Mouse (Mus musculus): ENCODE measurements around the gene Mmd. TPM values are rescaled to one million over a fixed set of nuclear protein-coding genes. Genes with fewer than 3 reads are reported as not detected.
"Not testable (repeated sequence)": the region's sequence is repeated elsewhere in the genome, so short reads cannot be mapped to it uniquely, and the experiment has no call there.

The Mmd gene
- total RNA-seq, 2 experiments from 2014 or later, result 217 TPM

- not testable (repeated sequence) for DNase-seq (ENCODE audit: low spot score in 2 of 2)
Observed at GRCm38 (mm10) chr11:90281943-90282342, 32.7 kb downstream of the Mmd start.

DNA sequence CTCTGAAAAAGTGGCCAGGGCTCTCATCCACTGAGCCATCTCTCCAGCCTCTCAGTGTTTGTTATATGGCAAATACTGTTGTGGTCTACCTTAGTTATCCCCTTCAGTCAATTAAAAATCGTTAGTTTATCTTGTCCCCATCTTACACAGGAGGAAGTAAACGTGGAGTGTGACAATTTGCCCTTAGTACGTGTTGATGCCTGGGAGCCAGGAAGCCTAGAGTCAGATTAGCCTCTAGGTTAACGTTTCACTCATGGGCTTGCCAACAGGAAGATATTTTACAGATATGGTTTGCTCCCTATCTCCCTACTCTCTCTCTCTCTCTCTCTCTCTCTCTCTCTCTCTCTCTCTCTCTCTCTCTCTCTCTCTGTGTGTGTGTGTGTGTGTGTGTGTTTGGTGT is 33.9 kb downstream of the Mmd start:
- DNase-seq (ENCODE audit: low spot score in 2 of 2), result no peak

DNA sequence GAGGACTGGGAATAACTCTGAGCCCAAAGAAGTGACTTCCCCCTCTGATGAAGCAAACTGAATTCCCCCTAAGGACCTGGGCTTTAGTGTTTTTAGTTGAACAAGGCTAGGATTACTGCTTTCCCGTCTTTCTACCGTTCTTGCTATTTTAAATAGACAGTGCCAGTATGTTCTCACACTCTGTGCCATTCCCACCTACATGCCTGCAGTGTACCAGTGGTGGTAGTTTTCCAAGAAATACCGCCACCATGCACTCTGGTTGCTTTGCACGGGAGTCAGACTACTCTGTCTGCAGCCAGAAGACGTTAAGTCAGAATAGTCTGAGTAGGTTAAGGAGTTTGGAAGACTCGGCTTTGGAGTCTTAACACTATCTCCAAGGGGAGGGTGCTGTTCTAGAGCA is 34.3 kb downstream of the Mmd start:
- DNase-seq (ENCODE audit: low spot score in 2 of 2), result peak; percentile 51 to 74

DNA sequence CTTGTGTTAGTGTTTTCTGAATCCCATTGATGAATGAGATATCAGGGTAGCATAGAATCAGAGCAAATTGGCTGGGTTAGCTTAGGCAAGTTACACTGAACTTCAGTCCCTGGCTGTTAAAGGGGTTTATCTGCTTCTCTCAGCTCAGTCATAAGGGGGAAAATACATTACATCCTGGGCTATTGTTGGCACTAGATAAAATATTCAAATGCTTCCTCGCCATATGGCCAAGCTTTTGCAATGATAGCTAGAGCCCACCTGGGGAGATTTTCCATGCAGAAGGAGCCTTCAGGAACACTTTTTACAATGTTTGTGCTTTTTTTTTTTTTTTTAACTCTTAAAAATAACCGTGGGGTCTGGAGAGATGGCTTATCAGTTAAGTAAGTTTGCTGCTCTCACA is 34.8 kb downstream of the Mmd start:
- no peak for DNase-seq (ENCODE audit: low spot score in 2 of 2)

DNA sequence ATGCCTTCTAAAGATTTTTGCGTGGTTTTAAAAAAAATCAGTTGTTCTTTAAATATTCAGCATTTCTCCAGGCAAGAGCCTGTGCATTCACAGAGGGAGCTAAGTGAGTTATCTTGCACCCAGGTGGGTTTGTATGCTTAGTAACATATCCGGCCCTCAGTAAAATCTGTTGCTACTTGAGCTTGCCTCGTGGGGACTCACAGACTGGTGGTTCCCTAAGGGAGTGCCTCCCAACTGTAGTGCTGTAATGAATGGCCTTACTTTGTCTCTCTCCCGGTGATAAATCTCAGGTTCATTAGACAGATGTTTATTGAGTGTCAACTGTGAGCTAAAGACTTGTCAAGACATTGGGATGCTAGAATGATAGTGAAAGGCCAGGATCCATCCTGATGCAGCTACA is 35.4 kb downstream of the Mmd start:
- DNase-seq (ENCODE audit: low spot score in 2 of 2), result no peak

- DNase-seq (ENCODE audit: low spot score in 2 of 2), result no peak
Observed at GRCm38 (mm10) chr11:90286550-90287154, 37.4 kb downstream of the Mmd start.

DNA sequence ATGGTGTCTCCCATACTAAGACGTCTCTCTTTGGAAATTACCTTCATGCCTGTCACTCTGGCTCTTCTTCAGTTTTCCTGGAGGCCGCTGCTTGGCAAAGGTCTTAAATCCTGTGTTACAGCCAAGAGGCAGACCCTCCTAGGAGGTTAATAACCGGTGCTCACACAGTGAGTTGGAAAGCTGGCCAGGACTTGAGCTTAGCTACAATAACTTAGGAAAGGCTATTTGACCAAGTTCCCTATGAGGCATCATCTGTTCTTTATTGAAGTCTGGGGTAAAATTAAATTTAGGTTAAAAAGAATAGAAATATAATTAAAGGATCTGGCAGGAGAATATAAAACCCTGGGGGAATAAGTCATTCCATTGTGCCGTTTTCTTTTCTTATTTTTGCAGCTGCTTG is 41.9 kb downstream of the Mmd start:
- DNase-seq (ENCODE audit: low spot score in 2 of 2), result no peak

DNA sequence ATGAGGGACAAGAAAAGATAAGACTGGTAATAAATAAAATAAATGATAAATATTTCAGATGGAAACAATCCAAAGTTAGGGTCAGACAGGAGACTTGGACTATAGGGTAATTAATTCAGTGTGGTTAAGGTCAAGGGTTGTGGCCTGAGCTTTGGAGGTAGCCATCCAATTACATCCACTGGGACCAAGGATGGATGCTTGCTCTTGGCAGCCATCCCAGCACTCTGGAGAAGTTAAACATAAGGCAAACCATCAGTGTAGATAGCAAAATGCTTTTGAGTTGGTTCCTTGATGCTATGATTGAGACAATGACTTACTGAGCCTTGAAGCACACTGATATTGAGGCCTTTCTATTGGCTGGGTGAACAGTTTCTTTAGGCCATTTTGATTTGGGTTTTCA is 43.5 kb downstream of the Mmd start:
- no peak for DNase-seq (ENCODE audit: low spot score in 2 of 2)

GRCm38 (mm10) chr11:90294622-90295021 is 45.4 kb downstream of the Mmd start:
- no peak for DNase-seq (ENCODE audit: low spot score in 2 of 2)

DNA sequence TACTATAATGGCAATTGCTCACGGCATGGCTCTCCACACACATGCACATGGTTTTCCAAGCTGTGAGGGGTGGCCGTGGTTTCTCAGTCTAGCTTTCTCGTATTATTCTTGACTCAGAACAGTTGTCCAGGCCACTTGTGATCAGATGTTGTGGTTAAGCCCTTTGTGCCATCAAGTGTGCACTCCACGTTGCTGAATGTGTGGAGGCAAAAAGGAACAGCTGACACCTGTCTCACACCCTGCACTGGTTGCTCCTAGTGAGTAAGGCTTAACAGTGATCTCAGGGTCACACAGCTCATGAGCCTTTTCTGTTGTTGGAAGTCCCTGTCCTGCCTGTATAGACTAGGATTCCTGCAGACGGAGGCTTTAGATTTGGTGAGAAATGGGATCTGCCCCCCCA is 56.8 kb downstream of the Mmd start:
- no peak for DNase-seq (ENCODE audit: low spot score in 2 of 2)

- peak; percentile 44 for DNase-seq (ENCODE audit: low spot score in 2 of 2)
Observed at GRCm38 (mm10) chr11:90306993-90307392, 57.7 kb downstream of the Mmd start.

DNA sequence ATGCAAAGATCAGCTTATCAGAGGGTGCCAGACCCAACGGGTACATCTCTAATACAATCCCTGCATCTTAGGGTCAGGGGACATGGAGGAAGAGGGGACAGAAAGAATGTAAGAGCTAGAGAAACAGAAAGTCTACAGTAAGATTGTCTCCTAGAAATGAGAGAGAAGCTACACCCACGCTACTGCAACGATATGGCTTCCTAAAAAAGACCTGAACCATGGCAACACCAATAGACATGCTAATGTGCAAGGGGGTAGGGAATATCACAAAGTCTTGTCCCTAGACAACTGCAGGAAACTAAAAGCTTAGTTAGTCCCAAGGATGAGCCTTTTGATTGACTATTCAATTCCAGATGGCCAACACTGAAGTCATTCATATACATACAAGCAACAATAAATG is 65.3 kb downstream of the Mmd start:
- no peak for DNase-seq (ENCODE audit: low spot score in 2 of 2)

DNA sequence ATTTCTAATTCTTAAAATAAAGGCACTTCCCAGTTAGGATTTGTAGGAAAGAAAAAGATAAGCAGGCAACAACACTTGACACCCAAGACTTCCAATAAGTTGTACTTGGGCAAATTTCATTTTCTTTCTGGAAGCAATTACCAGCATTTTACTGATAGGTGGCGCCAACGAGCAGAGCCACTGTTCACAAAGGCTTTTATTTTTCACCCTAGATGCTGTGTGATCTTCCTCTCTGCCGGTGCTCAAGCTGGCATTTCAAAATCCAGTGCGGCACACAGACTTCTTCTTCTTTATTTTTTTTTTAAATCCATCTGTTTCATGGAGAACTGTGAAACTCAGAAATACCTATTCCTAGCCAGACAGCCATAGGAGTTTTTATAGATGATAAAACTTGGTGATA is 68.2 kb downstream of the Mmd start:
- DNase-seq (ENCODE audit: low spot score in 2 of 2), result peak; percentile 70 to 71

- no peak for DNase-seq (ENCODE audit: low spot score in 2 of 2)
Observed at GRCm38 (mm10) chr11:90320922-90321321, 71.7 kb downstream of the Mmd start.

DNA sequence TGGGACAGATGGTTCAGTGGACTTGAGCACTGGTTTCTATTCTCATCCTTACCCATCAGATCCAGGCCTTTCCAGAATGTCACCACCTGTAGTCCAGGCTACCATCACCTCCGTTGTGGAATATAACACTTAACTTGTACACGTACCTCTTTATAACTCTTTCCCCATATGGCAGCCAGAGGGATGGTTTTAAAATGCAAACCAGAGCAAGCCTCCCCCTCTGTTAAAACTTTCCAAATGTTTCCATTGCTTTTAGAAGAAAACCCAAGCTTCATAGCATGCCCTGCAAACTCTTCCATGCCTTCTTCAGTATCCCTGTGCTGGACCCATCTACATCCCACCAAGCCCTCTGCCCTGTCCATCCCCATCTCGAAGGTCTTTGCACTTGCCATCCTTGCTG is 75.3 kb downstream of the Mmd start:
- DNase-seq (ENCODE audit: low spot score in 2 of 2), result no peak

DNA sequence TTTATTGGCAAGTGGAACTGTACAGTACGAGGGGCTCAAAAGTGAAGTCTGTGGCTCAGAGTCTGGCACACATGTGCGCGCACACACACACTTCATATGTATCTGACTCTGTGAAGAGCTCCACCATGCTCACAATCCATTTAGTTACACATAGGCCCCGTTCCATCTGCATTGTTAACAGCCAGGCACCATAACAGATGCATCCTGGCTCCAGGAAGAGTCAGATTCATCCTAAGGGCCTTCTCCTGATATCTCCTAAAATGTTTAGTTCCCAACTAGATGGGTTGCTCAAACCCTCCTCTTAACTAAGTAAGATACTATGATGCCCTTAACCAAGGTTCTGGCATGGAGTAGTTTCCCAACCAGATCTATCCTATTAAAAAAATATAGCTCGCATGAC is 76.9 kb downstream of the Mmd start:
- DNase-seq (ENCODE audit: low spot score in 2 of 2), result no peak

DNA sequence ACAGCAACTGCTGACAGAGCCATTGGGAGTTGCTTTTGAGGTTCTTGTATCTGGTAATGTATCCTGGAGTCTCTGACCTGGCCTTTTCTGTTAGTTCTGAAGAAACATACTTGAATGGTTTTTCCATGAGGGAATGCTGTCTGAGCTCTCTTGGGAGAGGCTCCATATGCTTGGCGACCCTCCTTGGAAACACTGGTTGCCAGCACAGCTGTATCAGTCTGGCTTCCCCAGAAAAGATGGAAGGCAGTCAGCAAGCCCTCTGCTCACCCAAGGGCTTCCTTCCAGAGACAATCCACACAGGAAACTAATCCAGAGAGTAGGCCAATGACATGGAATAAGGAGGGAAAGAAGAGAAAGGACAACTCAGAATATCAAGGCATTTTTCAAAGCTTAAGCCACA is 77.6 kb downstream of the Mmd start:
- no peak for DNase-seq (ENCODE audit: low spot score in 2 of 2)

Other genes with a start within 250 kb of the Mmd start
- gene Pctp, start 246.6 kb upstream of the Mmd start, total RNA-seq (2021), result 1 to 10 TPM in 1 of 2 experiments, under 1 TPM in 1; 0.86 to 1.3 TPM
- gene Tmem100, start 219.1 kb upstream of the Mmd start, total RNA-seq (2021), result 10 to 100 TPM; 12.3 to 18.2 TPM
- gene Gm45716, start 61.8 kb upstream of the Mmd start, total RNA-seq (2021), result 1 to 10 TPM; 4.1 to 4.7 TPM
- 100 to 1,000 TPM; 124 to 142 TPM for gene Hlf, start 141.4 kb downstream of the Mmd start, total RNA-seq (2021)